Mouse (Mus musculus) CD4-positive, CD25-positive, alpha-beta regulatory T cell, adult 2 months (primary cell): ENCODE data around the gene Rbks.

ENCODE experiments used
- DNase-seq: peaks from one replicate; pipeline ENCODE4 v3.0.0-alpha.2; 2012; ENCODE audit warnings: low read depth, low spot score

The Rbks gene

GRCm38 (mm10) chr5:31588016-31588415 lies 109.4 kb downstream of the Rbks start:
- DNase-seq: no peak

GRCm38 (mm10) chr5:31585526-31585925 lies 111.9 kb downstream of the Rbks start:
- no peak for DNase-seq

- no peak for DNase-seq
Measured at GRCm38 (mm10) chr5:31583261-31583660, 114.2 kb downstream of the Rbks start.

GRCm38 (mm10) chr5:31581932-31582331 lies 115.5 kb downstream of the Rbks start:
- DNase-seq: peak; percentile 49

- DNase-seq: no peak
Measured at GRCm38 (mm10) chr5:31581263-31581662, 116.2 kb downstream of the Rbks start.

GRCm38 (mm10) chr5:31576539-31576975 lies 120.9 kb downstream of the Rbks start:
- DNase-seq: peak; percentile 81
